Mouse (Mus musculus): ENCODE results near the gene Tmem72.

Gene Tmem72

DNA sequence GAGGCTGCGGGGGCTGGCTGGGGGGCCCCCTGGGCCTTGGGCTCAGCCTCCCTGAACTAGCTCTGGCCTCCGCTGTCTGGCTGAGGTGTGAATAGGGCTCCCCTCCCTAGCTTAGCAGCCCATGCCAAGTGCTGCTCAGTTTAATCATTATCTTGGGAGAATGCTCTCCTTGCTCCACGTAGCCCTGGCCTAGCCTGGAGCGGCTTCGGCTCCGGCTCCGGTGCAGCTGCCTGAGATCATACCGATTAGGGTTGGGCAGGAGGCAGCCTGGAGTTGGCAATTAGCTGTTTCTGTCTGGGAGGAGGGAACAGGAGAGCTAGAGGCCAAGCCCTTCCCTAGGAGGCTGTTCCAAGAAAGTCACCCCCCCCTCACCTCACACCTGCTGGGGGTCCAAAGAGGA is at the start of gene Tmem72:
Gene Tmem72, minus strand, starts transcription at position 248 of the 400 bp plus-strand sequence.
- no peak for DNase-seq (ENCODE audit: low spot score in 2 of 2)

DNA sequence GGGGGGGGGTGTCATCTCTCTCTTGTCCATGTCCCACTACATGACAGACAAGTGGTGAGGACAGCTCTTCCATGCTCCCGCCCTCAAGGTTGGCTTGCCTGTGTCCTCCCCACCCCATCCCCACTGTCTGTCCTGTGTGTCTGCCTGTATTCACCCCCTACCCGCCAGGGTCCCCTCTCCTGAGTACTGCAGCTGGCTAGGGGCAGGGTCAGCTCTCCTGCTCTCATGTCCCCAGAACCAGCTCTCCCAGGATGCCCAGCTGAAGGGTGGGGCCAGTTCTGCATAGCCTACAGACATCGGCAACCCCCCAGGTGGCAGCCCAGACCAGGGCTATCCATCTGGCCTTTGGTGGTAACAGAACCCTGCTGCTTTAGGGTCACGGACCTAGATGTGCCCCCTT is 47.8 kb upstream of the Tmem72 start:
- no peak for DNase-seq (ENCODE audit: low spot score in 2 of 2)

DNA sequence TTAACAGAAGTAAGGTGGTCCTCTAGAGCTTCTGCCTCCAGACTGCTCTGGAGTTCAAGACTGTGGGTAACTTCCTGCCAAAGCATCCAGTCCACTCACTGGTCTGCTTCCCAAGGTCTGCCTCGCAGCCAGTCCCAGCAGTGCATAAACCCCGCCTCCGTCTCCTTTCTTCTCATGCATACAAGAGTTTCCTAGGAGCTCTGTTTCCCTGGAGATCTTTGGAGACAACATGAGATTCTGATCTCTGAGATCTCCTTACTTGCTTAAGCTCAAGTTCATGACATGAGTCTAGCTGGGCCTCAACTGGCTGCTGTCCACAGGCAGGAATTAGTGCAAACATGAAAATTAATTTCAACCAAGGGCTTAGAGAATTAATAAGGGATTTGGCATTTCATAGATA is 45.6 kb upstream of the Tmem72 start:
- DNase-seq (ENCODE audit: low spot score in 2 of 2), result no peak

DNA sequence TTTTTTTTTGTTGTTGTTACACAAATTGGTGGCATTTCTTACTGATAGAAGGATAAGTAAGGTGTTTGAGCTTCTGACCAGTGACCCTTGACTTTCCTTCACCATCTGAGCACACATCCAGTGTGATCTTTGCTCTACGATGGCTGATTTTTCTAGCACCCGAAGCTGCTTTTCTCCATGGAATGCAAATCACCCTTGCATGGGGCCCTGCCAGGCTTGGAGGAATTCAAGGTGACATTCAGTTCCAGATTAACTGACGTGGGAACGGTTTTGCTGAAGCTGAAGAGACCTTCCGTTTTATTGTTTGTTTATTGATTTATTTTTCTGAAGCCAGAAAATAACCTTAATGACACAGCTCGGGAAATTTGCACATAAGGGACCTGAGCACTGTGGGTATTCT is 43.5 kb upstream of the Tmem72 start:
- no peak for DNase-seq (ENCODE audit: low spot score in 2 of 2)

DNA sequence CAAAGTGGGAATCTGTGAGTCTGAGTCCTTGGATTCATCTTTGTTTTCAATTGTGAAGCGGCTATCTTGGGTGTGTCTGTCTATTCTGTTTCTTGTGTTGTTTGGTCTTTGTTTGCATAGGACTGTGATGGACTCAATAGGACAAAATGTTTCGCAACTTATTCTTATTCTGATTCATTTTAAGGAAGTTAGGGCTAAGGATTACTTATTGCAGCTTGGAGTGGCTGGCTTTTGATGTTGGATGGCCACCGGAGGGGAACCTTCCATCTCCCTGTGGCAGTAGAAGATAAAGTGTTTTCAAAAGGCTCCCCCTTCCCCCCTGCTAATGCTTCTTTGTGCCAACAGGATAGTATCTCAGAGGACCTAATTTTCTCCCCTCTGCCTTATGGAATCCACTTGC is 39.7 kb upstream of the Tmem72 start:
- no peak for DNase-seq (ENCODE audit: low spot score in 2 of 2)

DNA sequence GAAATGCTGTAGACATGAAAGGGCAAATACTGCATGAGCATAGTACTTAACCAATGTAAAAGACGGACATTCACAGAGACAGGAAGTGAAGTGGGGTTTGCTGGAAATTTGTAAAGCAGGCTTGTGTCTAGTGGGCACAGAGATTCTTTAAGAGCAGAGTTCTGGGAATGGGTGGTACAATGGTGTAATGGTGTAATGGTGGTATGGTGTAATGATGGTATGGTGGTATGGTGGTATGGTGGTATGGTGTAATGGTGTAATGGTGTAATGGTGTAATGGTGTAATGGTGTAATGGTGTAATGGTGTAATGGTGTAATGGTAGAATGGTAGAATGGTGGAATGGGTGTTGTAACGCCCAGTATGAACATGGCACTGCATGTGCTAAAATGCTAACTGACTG is 21.3 kb upstream of the Tmem72 start:
- peak in 1 of 2 experiments; percentile 0 for DNase-seq (ENCODE audit: low spot score in 2 of 2)

DNA sequence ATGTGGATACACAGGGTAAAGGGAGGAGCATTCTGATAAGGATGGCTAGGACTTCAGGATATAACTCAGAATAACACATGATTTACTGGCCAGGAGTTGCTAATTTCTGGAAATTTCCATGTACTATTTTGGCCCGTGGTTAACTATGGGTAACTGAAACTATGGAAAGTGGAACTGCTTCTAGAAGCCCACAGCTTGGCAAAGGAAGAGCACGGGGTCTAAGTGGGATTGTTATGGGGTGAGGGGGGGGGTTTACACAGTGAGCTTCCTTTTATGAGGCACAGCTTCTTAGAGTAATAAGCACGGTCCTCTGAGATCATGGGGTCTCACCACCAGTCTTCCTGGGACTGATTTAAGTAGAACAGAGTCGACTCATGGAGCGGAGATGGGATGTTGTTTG is 18.6 kb upstream of the Tmem72 start:
- DNase-seq (ENCODE audit: low spot score in 2 of 2), result no peak

DNA sequence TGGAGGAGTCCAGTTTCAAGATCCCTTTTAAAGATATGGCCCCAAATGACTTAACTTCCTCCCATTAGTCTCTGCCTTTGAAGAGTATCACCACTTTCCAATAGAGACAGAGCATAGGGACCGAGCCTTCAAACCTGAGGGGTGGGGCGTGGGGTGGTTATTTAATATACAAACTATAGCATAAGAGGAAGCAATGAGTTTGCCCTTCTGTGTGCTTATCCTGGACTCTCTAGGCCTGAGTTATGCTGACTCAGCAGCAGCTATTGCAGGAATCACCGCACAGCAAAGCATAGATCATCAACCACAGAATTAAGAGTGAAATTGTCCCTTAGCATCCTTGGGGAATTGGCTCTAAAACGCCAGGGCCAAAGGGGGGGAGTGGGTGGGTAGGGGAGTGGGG is 16.9 kb upstream of the Tmem72 start:
- DNase-seq (ENCODE audit: low spot score in 2 of 2), result peak in 1 of 2 experiments; percentile 5

DNA sequence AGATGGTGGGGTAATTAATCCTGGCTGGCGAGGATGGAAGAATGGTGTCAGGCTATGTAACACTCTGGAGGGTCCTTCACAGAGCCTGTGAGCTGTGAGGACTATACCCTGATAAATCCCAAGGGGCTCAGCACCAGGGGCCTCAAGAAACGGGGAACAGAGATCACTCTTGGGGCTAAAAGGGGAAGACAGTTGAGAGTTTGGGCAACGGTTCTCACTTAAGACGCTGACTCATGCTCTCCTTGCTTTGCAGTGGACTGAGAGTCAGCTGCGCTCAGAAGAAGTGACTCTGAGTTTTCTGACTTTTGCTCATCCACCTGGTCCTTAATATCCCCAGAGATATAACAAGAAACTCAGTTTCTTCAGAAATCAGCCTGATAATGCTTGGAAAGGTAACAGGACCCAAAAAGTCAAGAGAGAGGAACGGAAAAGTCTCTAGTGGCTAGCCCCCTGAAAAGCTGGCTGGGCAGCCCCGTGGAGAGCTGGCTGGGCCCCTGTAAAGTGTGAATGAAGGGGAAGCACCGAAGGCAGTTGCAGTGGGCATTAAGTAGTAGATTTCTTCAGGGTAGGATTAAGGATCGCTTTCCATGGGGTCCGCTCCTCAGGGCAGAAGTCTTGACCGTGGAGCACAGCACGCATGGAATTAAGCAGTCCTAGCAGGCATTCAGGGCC is 7.9 kb upstream of the Tmem72 start:
- DNase-seq (ENCODE audit: low spot score in 2 of 2), result no peak

DNA sequence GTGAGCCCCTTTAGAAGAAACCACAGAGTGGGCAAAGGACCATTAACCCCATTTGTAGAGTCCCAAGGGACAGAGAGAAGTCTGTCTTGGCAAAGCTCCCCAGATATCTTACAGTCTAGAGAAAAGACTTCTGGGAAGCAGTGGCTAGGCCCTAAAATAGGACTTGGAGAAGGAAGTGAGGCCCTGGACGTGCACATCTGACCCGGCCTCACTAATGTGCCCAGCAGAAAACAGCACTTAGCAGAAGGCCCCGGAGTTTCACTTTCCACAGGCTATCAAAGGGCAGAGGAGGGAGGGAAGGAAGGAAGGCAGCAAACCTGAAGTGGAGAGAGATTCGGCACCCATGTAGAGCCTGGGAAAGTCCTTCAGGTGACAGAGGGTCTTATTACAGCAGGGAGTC is 2.2 kb upstream of the Tmem72 start:
- DNase-seq (ENCODE audit: low spot score in 2 of 2), result peak in 1 of 2 experiments; percentile 36

DNA sequence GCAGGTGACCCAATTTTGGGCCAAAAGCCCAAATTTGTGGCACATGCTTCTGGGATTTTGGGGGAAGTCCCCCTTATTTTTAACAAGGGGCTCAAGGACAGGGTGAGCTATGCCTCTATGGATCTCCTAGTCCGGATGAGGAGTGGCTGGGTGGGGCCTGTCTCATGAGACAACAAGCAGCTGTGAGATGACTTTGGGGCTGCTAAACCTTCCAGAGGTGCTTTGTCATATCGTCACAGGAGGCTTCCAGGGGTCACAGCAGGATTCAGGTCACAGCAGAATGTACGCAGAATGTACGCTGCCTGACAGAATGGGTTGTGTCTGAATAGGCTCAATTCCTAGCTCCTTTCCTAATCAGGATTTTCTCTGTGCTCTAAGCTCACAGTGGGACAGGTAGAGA is 1.6 kb upstream of the Tmem72 start:
- DNase-seq (ENCODE audit: low spot score in 2 of 2), result no peak

DNA sequence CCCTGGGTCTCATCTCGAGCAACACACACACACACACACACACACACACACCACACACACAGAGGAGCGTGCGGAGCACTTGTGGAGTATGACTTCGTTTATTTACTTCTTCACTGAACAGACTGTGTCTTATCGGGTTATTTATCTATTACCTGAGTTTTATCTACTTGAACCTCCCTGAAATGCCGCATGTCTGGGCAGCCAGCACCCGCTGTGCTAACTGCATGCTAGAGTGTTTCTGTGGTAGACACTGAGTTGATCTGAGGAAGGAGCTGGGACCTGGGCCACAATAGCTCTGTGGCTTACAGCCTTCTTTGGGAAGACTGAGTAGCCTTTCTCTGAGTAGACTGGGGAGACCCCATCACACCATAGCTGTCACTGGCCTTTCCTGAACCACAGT is 1.1 kb upstream of the Tmem72 start:
- no peak for DNase-seq (ENCODE audit: low spot score in 2 of 2)

DNA sequence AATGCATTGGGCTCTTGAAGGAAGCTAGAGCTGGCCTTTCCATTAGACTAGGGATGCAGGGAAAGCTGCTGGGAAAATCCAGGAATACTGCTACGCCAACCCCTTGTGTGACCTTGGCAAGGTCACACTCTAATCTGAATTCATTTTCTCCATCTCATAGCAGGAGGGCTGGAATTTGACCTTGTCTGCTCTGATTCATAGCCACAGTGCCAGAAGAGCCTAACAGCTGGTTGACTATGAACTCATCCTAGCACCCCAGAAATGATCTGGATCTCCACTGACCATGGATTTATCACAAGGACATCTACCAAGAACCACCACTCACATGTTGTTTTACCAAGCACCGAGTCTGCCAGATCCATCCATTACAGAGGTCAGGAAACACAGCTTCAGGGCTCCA is 1.5 kb downstream of the Tmem72 start:
- no peak for DNase-seq (ENCODE audit: low spot score in 2 of 2)

DNA sequence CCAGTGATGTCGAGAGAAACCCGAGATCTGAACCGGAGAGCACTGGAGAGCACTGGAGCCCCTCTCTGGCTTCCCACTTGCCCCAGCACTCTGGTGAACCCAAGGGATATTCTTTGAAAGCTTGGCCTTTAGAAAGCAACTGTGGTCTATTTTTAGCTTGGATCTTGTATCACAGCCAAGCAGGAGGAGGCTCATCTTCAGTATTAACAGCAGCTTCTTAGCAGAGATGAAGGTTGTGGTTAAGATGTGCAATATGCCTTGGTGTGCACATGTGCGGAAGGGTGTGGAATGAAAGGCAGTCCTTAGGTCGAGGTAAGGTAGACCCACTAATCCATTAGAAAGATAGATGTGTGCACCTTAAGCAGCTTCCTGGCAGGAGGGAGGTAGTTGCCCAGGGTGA is 2.1 kb downstream of the Tmem72 start:
- DNase-seq (ENCODE audit: low spot score in 2 of 2), result no peak

DNA sequence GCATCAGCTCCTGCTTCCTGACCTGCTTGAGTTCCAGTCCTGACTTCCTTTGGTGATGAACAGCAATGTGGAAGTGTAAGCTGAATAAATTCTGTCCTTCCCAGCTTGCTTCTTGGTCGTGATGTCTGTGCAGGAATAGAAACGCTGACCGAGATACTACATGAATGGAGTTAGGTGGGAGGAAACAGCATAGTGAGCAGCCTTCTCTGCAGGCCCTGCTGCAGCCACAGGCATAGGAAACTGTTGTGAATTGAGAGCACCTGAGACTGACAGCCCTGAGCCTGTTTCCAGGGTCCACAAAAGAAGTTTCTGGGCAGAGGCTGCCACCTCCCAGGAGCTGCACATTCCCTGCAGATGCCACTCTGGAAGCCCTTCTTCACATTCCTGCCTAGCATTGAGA is 2.7 kb downstream of the Tmem72 start:
- no peak for DNase-seq (ENCODE audit: low spot score in 2 of 2)

DNA sequence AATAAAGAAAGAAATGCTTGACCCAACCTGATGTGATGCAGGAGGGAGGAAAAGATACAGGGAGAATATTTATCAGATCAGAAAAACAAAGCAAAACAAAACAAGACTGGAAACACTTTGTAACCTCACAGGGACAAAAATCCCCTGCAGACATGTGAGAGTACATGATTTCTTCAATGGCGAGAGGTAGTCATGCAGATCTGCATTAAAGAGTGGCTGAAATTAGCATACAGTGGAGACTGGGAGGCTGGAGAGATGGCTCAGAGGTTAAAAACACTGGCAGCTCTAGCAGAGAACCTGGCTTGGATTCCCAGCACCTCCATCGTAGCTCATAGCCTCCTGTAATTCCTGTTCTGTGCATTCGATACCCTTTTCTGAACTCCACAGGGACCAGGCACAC is 4.2 kb downstream of the Tmem72 start:
- no peak for DNase-seq (ENCODE audit: low spot score in 2 of 2)

DNA sequence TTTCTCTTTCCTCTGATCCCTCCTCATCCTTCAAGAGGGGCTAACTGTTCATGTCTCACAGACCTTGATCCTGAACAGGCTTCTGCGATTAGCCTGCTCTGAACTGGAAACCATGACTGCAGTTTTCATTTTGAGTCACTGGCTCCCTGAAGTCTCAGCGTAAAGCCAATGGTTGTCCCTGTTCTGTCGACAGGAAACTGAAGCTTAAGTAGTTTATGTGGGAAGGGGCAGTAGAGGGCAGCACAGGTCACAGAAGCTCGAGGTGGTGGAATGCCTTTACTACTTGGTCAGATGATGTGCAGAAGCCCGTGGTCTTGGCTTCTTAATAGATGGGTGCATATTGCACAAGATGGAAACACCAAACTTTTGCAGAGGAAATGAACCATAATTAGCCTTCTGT is 4.7 kb downstream of the Tmem72 start:
- DNase-seq (ENCODE audit: low spot score in 2 of 2), result peak in 1 of 2 experiments; percentile 13

DNA sequence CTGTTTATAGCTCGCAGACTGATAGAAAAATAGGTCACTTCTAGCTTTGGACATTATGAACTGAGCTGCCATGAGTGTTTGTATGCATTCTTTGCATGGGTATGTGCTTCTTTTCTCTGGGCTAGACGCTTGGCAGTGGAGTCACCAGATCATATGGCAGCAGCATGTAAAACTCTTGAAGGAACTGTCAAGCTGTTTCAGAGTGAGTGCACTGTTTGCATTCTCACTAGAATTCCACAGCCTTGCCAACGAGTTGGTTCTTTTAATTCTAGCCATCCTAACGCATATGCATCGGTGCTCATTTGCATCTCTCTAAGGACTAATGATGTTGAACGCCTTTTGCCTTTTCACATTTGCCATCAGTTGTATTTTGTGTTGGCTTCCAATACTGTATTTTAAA is 12.4 kb downstream of the Tmem72 start:
- peak in 1 of 2 experiments; percentile 13 for DNase-seq (ENCODE audit: low spot score in 2 of 2)

DNA sequence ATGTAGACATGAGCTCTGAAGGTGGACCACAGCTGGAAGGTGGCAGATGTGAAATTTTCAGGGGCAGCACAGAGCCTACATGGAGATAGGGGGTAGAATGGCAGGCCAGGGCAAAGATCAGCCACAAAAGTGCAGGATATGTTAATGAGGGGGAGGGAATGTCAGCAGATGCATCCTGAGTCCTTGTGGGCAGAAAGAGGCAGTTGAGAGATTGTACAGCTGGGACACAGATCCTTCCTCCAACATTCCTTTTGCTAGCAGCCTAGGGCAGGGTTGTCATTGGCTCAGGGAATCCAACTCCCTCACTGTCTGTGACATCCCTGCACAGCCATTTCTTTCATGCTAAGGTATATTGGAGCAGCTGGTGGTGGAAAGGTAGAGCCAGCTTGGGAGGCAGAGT is 15.9 kb downstream of the Tmem72 start:
- DNase-seq (ENCODE audit: low spot score in 2 of 2), result no peak

DNA sequence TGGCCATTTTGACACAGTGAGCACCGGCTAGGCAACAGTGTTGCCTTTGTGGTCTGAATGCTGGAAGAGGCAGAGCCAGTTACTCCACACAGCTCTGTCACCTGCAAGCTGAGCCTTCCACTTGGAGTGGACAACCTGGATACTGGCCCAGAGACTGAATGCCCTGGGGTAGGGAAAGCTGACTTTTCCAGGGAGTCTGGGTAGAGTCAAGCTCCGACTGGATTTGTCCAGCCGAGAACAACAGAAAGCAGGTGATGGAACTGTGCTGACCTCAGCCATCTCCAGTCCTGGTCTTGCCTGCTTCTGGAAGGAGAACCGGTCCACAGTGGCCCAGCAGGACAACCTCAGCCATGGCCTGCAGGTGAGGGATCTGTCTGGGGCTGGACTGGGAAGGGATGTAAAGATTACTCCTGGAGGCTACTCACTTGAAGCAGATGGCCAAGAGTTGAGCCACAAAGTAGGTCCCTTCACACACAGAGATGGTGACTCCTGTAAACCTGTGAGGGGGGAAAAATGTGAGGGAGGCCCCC is 18.8 kb downstream of the Tmem72 start:
- DNase-seq (ENCODE audit: low spot score in 2 of 2), result no peak

DNA sequence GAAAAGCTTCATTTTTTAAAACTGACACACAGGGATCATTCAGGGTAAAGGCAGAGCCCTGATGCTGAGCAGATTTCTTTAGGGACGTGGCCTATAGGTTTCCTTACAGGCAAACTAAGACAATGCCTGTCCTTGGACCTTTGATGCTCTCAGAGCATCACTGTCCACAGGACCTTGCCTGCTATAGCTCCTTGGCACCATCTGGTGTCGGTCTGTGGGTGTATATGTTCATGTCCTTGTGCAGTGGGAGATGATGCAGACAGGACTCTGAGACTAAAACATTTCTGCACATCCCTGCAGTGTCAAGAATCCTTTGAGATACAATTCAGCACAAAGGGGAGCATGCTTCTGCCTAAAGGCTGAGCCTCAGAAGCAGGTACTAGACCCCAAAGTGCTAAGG is 19.3 kb downstream of the Tmem72 start:
- DNase-seq (ENCODE audit: low spot score in 2 of 2), result no peak

DNA sequence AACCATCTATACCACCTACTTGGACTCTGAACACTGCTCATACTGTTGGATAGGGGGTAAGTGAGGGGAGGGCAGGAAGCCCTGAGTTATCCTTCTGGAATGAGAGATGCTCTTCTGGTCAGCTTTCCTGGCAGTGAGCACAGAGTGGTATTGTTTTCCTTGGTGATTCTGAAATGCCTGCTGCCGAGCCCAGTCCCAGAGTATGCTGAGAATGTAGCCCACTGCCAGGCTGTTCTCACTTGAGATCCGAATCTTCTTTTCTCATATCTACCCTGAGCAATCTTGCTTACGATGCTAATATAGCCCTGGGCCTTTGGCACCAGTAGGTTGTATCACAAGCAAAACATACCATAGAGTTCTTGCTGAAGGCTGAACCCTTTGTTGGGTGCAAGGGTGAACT is 22.4 kb downstream of the Tmem72 start:
- peak in 1 of 2 experiments; percentile 23 for DNase-seq (ENCODE audit: low spot score in 2 of 2)

DNA sequence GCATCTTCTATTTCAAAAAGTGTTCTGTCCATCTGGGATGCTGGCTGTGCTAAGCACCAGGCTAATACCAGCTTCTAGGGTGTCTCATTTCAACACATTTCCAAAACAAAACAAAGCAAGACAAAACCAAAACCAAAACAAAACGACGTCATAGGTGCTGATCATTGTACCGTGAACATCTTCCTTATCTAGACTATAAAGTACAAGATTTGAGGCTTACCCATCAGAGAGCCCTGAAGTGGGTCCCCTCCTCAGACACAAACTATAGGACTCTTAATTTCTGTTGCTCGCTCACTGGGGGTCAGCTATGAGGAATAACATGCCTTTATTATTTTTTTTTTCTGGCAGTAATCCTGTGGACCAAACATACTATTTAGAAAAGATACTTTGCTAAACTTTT is 23.1 kb downstream of the Tmem72 start:
- no peak for DNase-seq (ENCODE audit: low spot score in 2 of 2)

DNA sequence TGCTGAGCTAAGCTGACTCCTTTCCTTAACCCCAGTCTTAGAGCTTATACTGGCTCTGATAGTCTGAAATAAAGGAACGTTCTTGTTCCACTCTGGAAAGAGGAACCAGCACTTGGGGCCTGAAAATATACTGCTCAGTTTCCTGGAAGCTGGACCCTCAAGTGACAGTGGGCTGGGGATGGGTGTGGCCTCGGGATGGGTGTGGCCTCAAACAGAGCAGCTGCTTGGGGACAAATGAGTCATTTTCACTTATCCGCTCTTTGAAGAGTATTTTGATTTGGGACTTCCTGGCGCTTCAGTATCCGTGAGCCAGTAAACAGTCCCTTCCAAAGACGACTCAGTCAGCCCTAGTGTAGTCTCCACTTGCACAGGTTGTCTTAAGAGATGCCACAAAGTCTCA is 34.4 kb downstream of the Tmem72 start:
- DNase-seq (ENCODE audit: low spot score in 2 of 2), result peak; percentile 47 to 54
